Mouse (Mus musculus): ENCODE measurements around the gene Plxdc1. TPM values are rescaled to one million over a fixed set of nuclear protein-coding genes. Genes with fewer than 3 reads are reported as not detected.

Plxdc1 gene
- total RNA-seq (2021): 10 to 100 TPM in 1 of 2 experiments, 1 to 10 TPM in 1; 8.3 to 10.7 TPM
- long read RNA-seq, experiment 1, transcript Plxdc1-201 (14 exons, 2,881 nt): major isoform, 25 of 32 reads
- long read RNA-seq, experiment 1, partial matches to known transcripts: 0 of 32 reads
- long read RNA-seq, experiment 1, other reads (novel, unspliced or antisense): 6 of 32 reads
- long read RNA-seq, experiment 2, transcript Plxdc1-201 (14 exons, 2,881 nt): major isoform, 16 of 24 reads
- long read RNA-seq, experiment 2, partial matches to known transcripts: 5 of 24 reads
- long read RNA-seq, experiment 2, other reads (novel, unspliced or antisense): 3 of 24 reads

- peak; percentile 48 for DNase-seq
Observed at GRCm38 (mm10) chr11:97985727-97986677, at the start of gene Plxdc1. Plxdc1 (minus strand) TSS chr11:97986444.

- DNase-seq: peak; percentile 41
Observed at GRCm38 (mm10) chr11:98035977-98036377, 49.7 kb upstream of the Plxdc1 start.

- peak; percentile 12 for DNase-seq
Observed at GRCm38 (mm10) chr11:98034840-98035239, 48.6 kb upstream of the Plxdc1 start.

- DNase-seq: no peak
Observed at GRCm38 (mm10) chr11:98034061-98034460, 47.8 kb upstream of the Plxdc1 start.

- peak; percentile 84 for DNase-seq
Observed at GRCm38 (mm10) chr11:98031443-98031770, 45.2 kb upstream of the Plxdc1 start.

GRCm38 (mm10) chr11:98030701-98031442 is 44.6 kb upstream of the Plxdc1 start:
- no peak for DNase-seq

- DNase-seq: no peak
Observed at GRCm38 (mm10) chr11:98027785-98028184, 41.5 kb upstream of the Plxdc1 start.

GRCm38 (mm10) chr11:98027297-98027688 is 41.0 kb upstream of the Plxdc1 start:
- DNase-seq: no peak

GRCm38 (mm10) chr11:98026570-98027296 is 40.5 kb upstream of the Plxdc1 start, which contains the start of gene Rpl19:
Rpl19 (plus strand) TSS chr11:98026710.
- peak; percentile 93 for DNase-seq

- DNase-seq: no peak
Observed at GRCm38 (mm10) chr11:98026248-98026569, 40.0 kb upstream of the Plxdc1 start.

GRCm38 (mm10) chr11:98024516-98024915 is 38.3 kb upstream of the Plxdc1 start:
- no peak for DNase-seq

GRCm38 (mm10) chr11:98022555-98023371 is 36.5 kb upstream of the Plxdc1 start, which contains the start of gene Cacnb1:
Cacnb1 (minus strand) TSS chr11:98023034.
- peak; percentile 78 for DNase-seq

- DNase-seq: no peak
Observed at GRCm38 (mm10) chr11:98022253-98022554, 36.0 kb upstream of the Plxdc1 start.

GRCm38 (mm10) chr11:98021565-98022252 is 35.5 kb upstream of the Plxdc1 start:
- DNase-seq: peak; percentile 49

- no peak for DNase-seq
Observed at GRCm38 (mm10) chr11:98021118-98021517, 34.9 kb upstream of the Plxdc1 start.

GRCm38 (mm10) chr11:98020710-98021109 is 34.5 kb upstream of the Plxdc1 start:
- no peak for DNase-seq

- no peak for DNase-seq
Observed at GRCm38 (mm10) chr11:98019883-98020610, 33.8 kb upstream of the Plxdc1 start.

- no peak for DNase-seq
Observed at GRCm38 (mm10) chr11:98018858-98019641, 32.8 kb upstream of the Plxdc1 start.

- peak; percentile 44 for DNase-seq
Observed at GRCm38 (mm10) chr11:98018222-98018621, 32.0 kb upstream of the Plxdc1 start.
